Mouse (Mus musculus) forebrain, embryonic 16.5 days (tissue): Measurements from ENCODE around the gene Drd2. TPM values are rescaled to one million over a fixed set of nuclear protein-coding genes. Genes with fewer than 3 reads are reported as not detected.

ENCODE experiments used
- ATAC-seq: fragments of 200-750 bp; cut with Nextera tagmentation; 2 replicates; pipeline ENCODE4 v1.8.0; 2017; ENCODE audit warnings: mild to moderate bottlenecking, moderate library complexity
- H3K27ac ChIP-seq: fragments of 300-500 bp; sonication (generic); 2 replicates; pipeline ENCODE4 v1.5.1; 2014; ENCODE audit warnings: low read length, control low read depth
- H3K27me3 ChIP-seq: fragments of 300-500 bp; sonication (generic); replicated peaks from 2 replicates; pipeline ENCODE4 v1.6.1; 2014; ENCODE audit warnings: low read length; ENCODE audit not compliant: control insufficient read depth, insufficient read depth
- H3K36me3 ChIP-seq: fragments of 300-500 bp; sonication (generic); 2 replicates; pipeline ENCODE4 v1.6.1; 2014; ENCODE audit not compliant: control insufficient read depth, insufficient read depth
- H3K4me1 ChIP-seq: fragments of 300-500 bp; sonication (generic); replicated peaks from 2 replicates; pipeline ENCODE4 v1.6.1; 2014; ENCODE audit warnings: low read length; ENCODE audit not compliant: control insufficient read depth, insufficient read depth
- H3K4me2 ChIP-seq: fragments of 300-500 bp; sonication (generic); 2 replicates; pipeline ENCODE4 v1.6.1; 2014; ENCODE audit warnings: mild to moderate bottlenecking, low read length, control low read depth
- H3K4me3 ChIP-seq: fragments of 300-500 bp; sonication (generic); replicated peaks from 2 replicates; pipeline ENCODE4 v1.5.1; 2014; ENCODE audit warnings: mild to moderate bottlenecking, low read length, control low read depth
- H3K9ac ChIP-seq: fragments of 300-500 bp; sonication (generic); replicated peaks from 2 replicates; pipeline ENCODE4 v1.6.1; 2014; ENCODE audit warnings: low read depth, low read length, control low read depth
- H3K9me3 ChIP-seq: fragments of 300-500 bp; sonication (generic); 2 replicates; pipeline ENCODE4 v1.6.1; 2016; ENCODE audit warnings: low read length; ENCODE audit not compliant: control insufficient read depth
- WGBS: fragments of 180-500 bp; shearing (Covaris S2); extraction: QIAGEN DNeasy Blood & Tissue Kit; methylation state at CpG from one replicate; pipeline ENCODE4 v1.1.7; 2014; 5-methylcytosine and 5-hydroxymethylcytosine counted together
- polyA plus RNA-seq: library from polyadenylated mRNA; unstranded; fragments of >200 nt; fragmentation: Nextera tagmentation; extraction: Ambion mirVana; gene quantifications from 2 replicates; pipeline ENCODE4 v1.2.1, GENCODE M21; 2015

Gene Drd2
- polyA plus RNA-seq, 1 experiment from 2014 or later: 6.2 TPM

DNA sequence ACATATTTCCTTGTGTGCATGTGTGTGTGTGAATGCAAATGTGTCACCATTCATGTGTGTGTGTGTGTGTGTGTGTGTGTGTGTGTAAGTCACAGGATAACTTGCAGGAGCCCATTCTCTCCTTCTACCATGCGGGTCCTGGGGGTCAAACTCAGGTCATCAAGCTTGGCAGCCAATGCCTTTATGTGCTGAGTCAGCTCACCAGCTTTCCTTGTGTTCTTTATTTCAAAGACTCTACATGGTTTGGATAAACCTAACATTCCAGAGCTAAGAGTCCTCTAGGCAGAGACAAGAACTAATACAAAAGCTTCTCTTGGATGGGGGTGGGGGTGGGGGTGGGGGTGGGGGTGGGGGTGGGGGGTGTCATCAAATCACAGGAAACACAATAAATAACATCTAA lies 85.2 kb downstream of the Drd2 start:
- Histone ChIP-seq H3K9me3 (no peaks in the 10 kb centered on the region), H3K36me3 (no peaks in the 10 kb centered on the region), H3K4me1 (peaks cover 7% of the 10 kb centered on the region), H3K4me2 (no peak overlapping the region), H3K27me3 (no peaks in the 10 kb centered on the region), H3K27ac (no peak overlapping the region), H3K4me3 (no peak overlapping the region), H3K9ac (no peak overlapping the region)
- WGBS: 75% methylated on average over 1 of the region's 1 CpGs
- no peak for ATAC-seq

DNA sequence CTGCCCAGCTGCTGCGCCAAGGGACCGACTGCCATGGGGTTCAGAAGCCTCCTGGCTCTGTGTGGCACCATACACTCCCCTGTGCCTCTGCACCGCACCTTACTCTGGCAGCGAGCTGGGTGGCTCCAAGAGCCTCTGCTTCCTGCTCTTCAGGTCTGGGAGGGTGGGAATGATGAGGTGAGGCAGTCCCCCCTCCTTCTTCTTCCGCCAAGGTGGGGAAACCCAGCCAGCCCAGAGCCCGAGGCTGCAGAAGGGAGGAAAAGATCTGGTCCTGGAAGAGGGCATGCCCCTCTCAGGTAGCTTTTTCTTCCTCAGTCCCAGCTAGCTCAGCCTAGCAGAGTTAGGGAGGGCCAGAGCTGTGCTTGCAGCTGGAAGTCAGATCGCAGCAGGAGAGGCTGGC lies 86.5 kb downstream of the Drd2 start, which contains the start of gene Ankk1:
Gene Ankk1, minus strand, starts transcription at position 101 of the 400 bp plus-strand sequence.
- no peak for ATAC-seq

DNA sequence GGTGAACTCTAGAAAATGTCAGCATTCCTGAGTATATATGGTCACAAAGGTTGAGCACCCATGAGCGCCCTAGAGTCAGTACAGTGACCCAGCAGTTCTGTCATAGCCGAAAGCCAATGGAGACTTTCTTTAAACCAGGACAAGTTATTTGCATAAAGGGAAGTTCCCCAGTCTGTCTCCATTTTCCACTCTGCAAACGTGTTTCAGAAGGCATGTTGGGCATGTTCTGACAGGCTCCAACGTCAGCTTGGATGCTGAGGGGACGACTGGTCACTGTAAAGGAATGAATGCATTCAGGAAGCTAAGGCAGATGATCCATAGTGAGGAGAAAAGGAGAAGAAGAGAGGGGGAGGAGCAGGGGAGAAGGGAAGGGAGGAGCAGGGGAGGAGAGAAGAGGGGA lies 87.1 kb downstream of the Drd2 start:
- Histone ChIP-seq H3K36me3 (no peaks in the 10 kb centered on the region), H3K4me1 (peaks cover 6% of the 10 kb centered on the region), H3K27ac (no peak overlapping the region), H3K4me2 (no peak overlapping the region), H3K27me3 (no peaks in the 10 kb centered on the region), H3K9ac (no peak overlapping the region), H3K4me3 (no peak overlapping the region), H3K9me3 (no peaks in the 10 kb centered on the region)
- ATAC-seq: no peak
- WGBS: 78% methylated on average over 5 of the region's 5 CpGs

More for the DNA sequence above, 86.5 kb downstream of the Drd2 start, which contains the start of gene Ankk1:
- no peaks in the 10 kb centered on the region for H3K36me3 ChIP-seq
- H3K9me3 ChIP-seq: no peaks in the 10 kb centered on the region
- H3K4me1 ChIP-seq: peaks cover 7% of the 10 kb centered on the region
- no peak within 1 kb of the TSS for H3K4me2 ChIP-seq
- WGBS: 77% methylated on average over 7 of the region's 7 CpGs
- no peaks in the 10 kb centered on the region for H3K27me3 ChIP-seq
- no peak within 1 kb of the TSS for H3K9ac ChIP-seq
- no peak within 1 kb of the TSS for H3K27ac ChIP-seq
- no peak within 1 kb of the TSS for H3K4me3 ChIP-seq

DNA sequence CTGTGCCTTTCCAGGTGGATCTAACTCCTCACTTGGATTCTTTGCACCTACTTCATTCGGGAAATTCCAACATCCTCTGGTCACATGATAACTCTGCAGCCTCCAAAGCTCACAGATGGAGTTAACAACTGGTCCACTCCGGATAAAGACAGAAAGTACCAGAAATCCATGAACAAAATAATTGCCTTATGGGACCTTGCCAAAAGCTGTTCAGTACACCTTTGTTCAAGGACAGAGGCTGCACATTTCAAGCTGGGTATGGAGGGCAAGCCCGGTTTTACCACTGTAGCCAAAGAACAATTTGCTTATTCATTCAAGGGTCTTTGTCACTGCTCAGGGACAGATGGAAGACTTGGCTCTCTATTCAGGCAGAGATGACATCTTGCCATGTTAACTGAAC lies 102.2 kb downstream of the Drd2 start:
- no peaks in the 10 kb centered on the region for H3K9me3 ChIP-seq
- H3K4me1 ChIP-seq: peaks cover 6% of the 10 kb centered on the region
- no peak overlapping the region for H3K4me2 ChIP-seq
- H3K27me3 ChIP-seq: no peaks in the 10 kb centered on the region
- H3K36me3 ChIP-seq: no peaks in the 10 kb centered on the region
- no peak overlapping the region for H3K4me3 ChIP-seq
- 33% methylated on average over 3 of the region's 3 CpGs for WGBS
- H3K9ac ChIP-seq: no peak overlapping the region
- ATAC-seq: no peak
- no peak overlapping the region for H3K27ac ChIP-seq

DNA sequence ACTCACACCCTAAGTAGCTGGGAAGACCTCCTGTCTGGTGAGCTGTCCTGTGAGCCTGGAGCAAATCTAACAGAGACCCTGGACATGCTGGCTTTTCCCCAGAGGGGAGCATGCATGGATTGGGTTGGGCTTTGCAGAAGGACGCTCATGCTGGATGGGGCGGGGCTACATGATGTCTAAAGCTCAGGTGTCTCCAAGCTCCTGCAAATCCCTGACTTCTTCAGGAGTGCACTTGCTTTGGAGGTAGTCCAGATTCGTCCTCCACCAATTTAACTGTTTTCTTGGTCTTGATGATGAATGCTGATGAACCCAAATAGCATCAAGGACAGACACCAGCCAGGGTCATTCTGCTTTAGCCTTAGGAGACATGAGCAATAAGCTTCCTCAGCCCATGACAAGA lies 110.1 kb downstream of the Drd2 start:
- Histone ChIP-seq H3K27me3 (no peaks in the 10 kb centered on the region), H3K36me3 (no peaks in the 10 kb centered on the region), H3K27ac (no peak overlapping the region), H3K4me1 (no peaks in the 10 kb centered on the region), H3K4me3 (no peak overlapping the region), H3K9ac (no peak overlapping the region), H3K4me2 (no peak overlapping the region), H3K9me3 (no peaks in the 10 kb centered on the region)
- 91% methylated on average over 3 of the region's 3 CpGs for WGBS
- no peak for ATAC-seq

DNA sequence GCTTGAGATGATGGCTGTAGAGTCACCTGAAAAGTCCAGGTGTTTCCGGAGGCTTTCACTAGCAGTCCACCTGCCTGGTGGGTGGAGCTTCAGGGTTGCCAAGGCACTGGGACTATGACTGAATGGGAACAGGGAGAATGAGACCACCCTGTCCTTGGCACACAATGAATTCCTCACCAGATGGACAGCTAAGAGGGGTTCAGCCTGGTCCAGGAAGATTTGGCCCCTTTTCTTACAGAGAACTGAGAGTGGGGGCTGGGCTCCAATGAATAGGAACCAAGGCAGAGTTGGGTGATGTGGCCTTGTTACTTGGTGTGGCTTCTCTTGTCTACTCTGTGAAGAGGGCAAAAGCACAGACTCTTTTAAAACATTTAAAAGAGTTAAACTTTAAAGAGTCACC lies 112.0 kb downstream of the Drd2 start:
- Histone ChIP-seq H3K4me3 (no peak overlapping the region), H3K36me3 (no peaks in the 10 kb centered on the region), H3K4me1 (no peaks in the 10 kb centered on the region), H3K9ac (no peak overlapping the region), H3K9me3 (no peaks in the 10 kb centered on the region), H3K27me3 (no peaks in the 10 kb centered on the region), H3K4me2 (no peak overlapping the region), H3K27ac (no peak overlapping the region)
- ATAC-seq: no peak
- WGBS: 92% methylated on average over 1 of the region's 1 CpGs

DNA sequence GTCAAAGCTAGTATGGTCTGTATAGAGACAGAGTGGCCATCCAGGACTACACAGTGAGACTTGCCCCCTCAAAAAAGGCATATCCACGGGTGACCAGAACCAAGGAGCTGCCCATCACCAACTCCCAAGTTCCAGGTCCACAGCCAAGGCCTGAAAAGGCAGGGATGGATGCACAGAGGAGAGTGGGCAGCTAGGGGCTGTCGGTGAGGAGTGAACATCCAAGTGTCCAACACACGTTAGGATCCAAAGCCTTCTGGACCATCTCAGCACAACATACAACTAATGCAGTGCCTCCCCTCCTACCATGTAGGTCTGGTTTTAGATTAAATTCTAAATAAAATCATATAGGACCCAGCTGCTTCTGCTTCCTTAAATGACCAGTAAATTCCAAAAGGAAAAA lies 115.7 kb downstream of the Drd2 start:
- 89% methylated on average over 3 of the region's 3 CpGs for WGBS
- Histone ChIP-seq H3K4me1 (no peaks in the 10 kb centered on the region), H3K36me3 (no peaks in the 10 kb centered on the region), H3K4me3 (no peak overlapping the region), H3K4me2 (no peak overlapping the region), H3K9me3 (no peaks in the 10 kb centered on the region), H3K27me3 (no peaks in the 10 kb centered on the region), H3K27ac (no peak overlapping the region), H3K9ac (no peak overlapping the region)
- no peak for ATAC-seq

Other genes starting within 250 kb of the Drd2 start
- gene Gm4894, start 90.1 kb upstream of the Drd2 start, polyA plus RNA-seq: not detected in 2 replicates
- not detected in 2 replicates for gene Ankk1, start 86.4 kb downstream of the Drd2 start, polyA plus RNA-seq
- 1.0 and 1.4 TPM in 2 replicates for gene Ttc12, start 145.6 kb downstream of the Drd2 start, polyA plus RNA-seq